Mouse (Mus musculus): ENCODE data around the gene Nqo2. TPM values are rescaled to one million over a fixed set of nuclear protein-coding genes. Genes with fewer than 3 reads are reported as not detected.

Gene Nqo2
- polyA plus RNA-seq, 1 experiment, result not detected

- no peaks in the 10 kb centered on the region for H3K4me1 ChIP-seq (ENCODE audit: control insufficient read depth, insufficient read depth, low read length)
- whole genome bisulfite sequencing, result 85% methylated on average over 2 of the region's 2 CpGs
- TF ChIP-seq CTCF (IDR thresholded peaks at IDR 0.05; ENCODE audit: insufficient read depth, low read depth, low read length), result no peak
- TF ChIP-seq POLR2A (IDR thresholded peaks at IDR 0.05; ENCODE audit: insufficient read depth, low read depth, low read length), result no peak
- H3K27ac ChIP-seq (ENCODE audit: insufficient read depth, low read depth, low read length), result no peak overlapping the region
- no peak overlapping the region for H3K4me3 ChIP-seq (ENCODE audit: insufficient read depth, low read depth, low read length)
Measured at GRCm38 (mm10) chr13:34021998-34022397, 57.5 kb downstream of the Nqo2 start.

- Histone ChIP-seq H3K27ac (ENCODE audit: insufficient read depth, low read depth, low read length) (no peak overlapping the region), H3K4me1 (ENCODE audit: control insufficient read depth, insufficient read depth, low read length) (peaks cover under 1% of the 10 kb centered on the region; the same call in 1 of the 2 replicates), H3K4me3 (ENCODE audit: insufficient read depth, low read depth, low read length) (no peak overlapping the region)
- 71% methylated on average over 2 of the region's 2 CpGs for WGBS
- no peak for TF ChIP-seq POLR2A (IDR thresholded peaks at IDR 0.05; ENCODE audit: insufficient read depth, low read depth, low read length)
- TF ChIP-seq CTCF (IDR thresholded peaks at IDR 0.05; ENCODE audit: insufficient read depth, low read depth, low read length), result no peak
Measured at GRCm38 (mm10) chr13:34032041-34032440, 67.6 kb downstream of the Nqo2 start.

GRCm38 (mm10) chr13:34035424-34035823 lies 70.9 kb downstream of the Nqo2 start:
- H3K4me3 ChIP-seq (ENCODE audit: insufficient read depth, low read depth, low read length), result no peak overlapping the region
- TF ChIP-seq POLR2A (IDR thresholded peaks at IDR 0.05; ENCODE audit: insufficient read depth, low read depth, low read length) (no peak), CTCF (IDR thresholded peaks at IDR 0.05; ENCODE audit: insufficient read depth, low read depth, low read length) (no peak)
- 87% methylated on average over 3 of the region's 3 CpGs for WGBS
- H3K4me1 ChIP-seq (ENCODE audit: control insufficient read depth, insufficient read depth, low read length), result peaks cover 4% of the 10 kb centered on the region
- no peak overlapping the region for H3K27ac ChIP-seq (ENCODE audit: insufficient read depth, low read depth, low read length)

GRCm38 (mm10) chr13:34036726-34037125 lies 72.2 kb downstream of the Nqo2 start:
- Histone ChIP-seq H3K4me3 (ENCODE audit: insufficient read depth, low read depth, low read length) (no peak overlapping the region), H3K27ac (ENCODE audit: insufficient read depth, low read depth, low read length) (peak overlapping the region; percentile 86), H3K4me1 (ENCODE audit: control insufficient read depth, insufficient read depth, low read length) (peaks cover 4% of the 10 kb centered on the region)
- no peak for TF ChIP-seq CTCF (IDR thresholded peaks at IDR 0.05; ENCODE audit: insufficient read depth, low read depth, low read length)
- TF ChIP-seq POLR2A (IDR thresholded peaks at IDR 0.05; ENCODE audit: insufficient read depth, low read depth, low read length), result no peak
- 80% methylated on average over 5 of the region's 5 CpGs for WGBS

GRCm38 (mm10) chr13:34037172-34038055 lies 72.9 kb downstream of the Nqo2 start, which contains the start of gene Bphl:
Gene Bphl, plus strand, starts transcription at chr13:34037597.
- H3K27ac ChIP-seq (ENCODE audit: insufficient read depth, low read depth, low read length), result peak within 1 kb of the TSS; percentile 86
- under 1% methylated on average over 37 of the region's 37 CpGs for WGBS
- peak within 1 kb of the TSS; percentile 70 for H3K4me3 ChIP-seq (ENCODE audit: insufficient read depth, low read depth, low read length)
- TF ChIP-seq POLR2A (IDR thresholded peaks at IDR 0.05; ENCODE audit: insufficient read depth, low read depth, low read length) (peak; percentile 91), CTCF (IDR thresholded peaks at IDR 0.05; ENCODE audit: insufficient read depth, low read depth, low read length) (no peak)
- peaks cover 4% of the 10 kb centered on the region for H3K4me1 ChIP-seq (ENCODE audit: control insufficient read depth, insufficient read depth, low read length)

- peaks cover 4% of the 10 kb centered on the region for H3K4me1 ChIP-seq (ENCODE audit: control insufficient read depth, insufficient read depth, low read length)
- TF ChIP-seq CTCF (IDR thresholded peaks at IDR 0.05; ENCODE audit: insufficient read depth, low read depth, low read length) (no peak), POLR2A (IDR thresholded peaks at IDR 0.05; ENCODE audit: insufficient read depth, low read depth, low read length) (no peak)
- H3K27ac ChIP-seq (ENCODE audit: insufficient read depth, low read depth, low read length), result no peak overlapping the region; the same call in 1 of the 2 replicates
- 11% methylated on average over 5 of the region's 5 CpGs for WGBS
- H3K4me3 ChIP-seq (ENCODE audit: insufficient read depth, low read depth, low read length), result peak overlapping the region; percentile 70
Measured at GRCm38 (mm10) chr13:34038056-34038432, 73.6 kb downstream of the Nqo2 start.

Other genes starting within 250 kb of the Nqo2 start
- not detected in 2 replicates for gene Serpinb6e, start 121.3 kb upstream of the Nqo2 start, polyA plus RNA-seq (2012; ENCODE audit: insufficient read depth, insufficient read length, low replicate concordance, missing spikeins)
- not detected in 2 replicates for gene Serpinb6c, start 59.0 kb upstream of the Nqo2 start, polyA plus RNA-seq (2012; ENCODE audit: insufficient read depth, insufficient read length, low replicate concordance, missing spikeins)
- gene Ripk1, start 37.7 kb downstream of the Nqo2 start, polyA plus RNA-seq (2012; ENCODE audit: insufficient read depth, insufficient read length, low replicate concordance, missing spikeins), result not detected in 2 replicates
- not detected in 2 replicates for gene Serpinb6a, start 38.1 kb downstream of the Nqo2 start, polyA plus RNA-seq (2012; ENCODE audit: insufficient read depth, insufficient read length, low replicate concordance, missing spikeins)
- gene Bphl, start 72.9 kb downstream of the Nqo2 start, polyA plus RNA-seq (2012; ENCODE audit: insufficient read depth, insufficient read length, low replicate concordance, missing spikeins), result not detected in 2 replicates
- gene Tubb2a, start 113.3 kb downstream of the Nqo2 start, polyA plus RNA-seq (2012; ENCODE audit: insufficient read depth, insufficient read length, low replicate concordance, missing spikeins), result not detected in 2 replicates
- gene Tubb2b, start 165.8 kb downstream of the Nqo2 start, polyA plus RNA-seq (2012; ENCODE audit: insufficient read depth, insufficient read length, low replicate concordance, missing spikeins), result not detected in 2 replicates
- gene Psmg4, start 198.3 kb downstream of the Nqo2 start, polyA plus RNA-seq (2012; ENCODE audit: insufficient read depth, insufficient read length, low replicate concordance, missing spikeins), result not detected in 2 replicates

All from olfactory bulb, adult 2 months (tissue).